Mouse (Mus musculus): ENCODE results near the gene Trip6. TPM values are rescaled to one million over a fixed set of nuclear protein-coding genes. Genes with fewer than 3 reads are reported as not detected.

The Trip6 gene
- total RNA-seq, 2 experiments from 2014 or later: 5.4 to 6.2 TPM

DNA sequence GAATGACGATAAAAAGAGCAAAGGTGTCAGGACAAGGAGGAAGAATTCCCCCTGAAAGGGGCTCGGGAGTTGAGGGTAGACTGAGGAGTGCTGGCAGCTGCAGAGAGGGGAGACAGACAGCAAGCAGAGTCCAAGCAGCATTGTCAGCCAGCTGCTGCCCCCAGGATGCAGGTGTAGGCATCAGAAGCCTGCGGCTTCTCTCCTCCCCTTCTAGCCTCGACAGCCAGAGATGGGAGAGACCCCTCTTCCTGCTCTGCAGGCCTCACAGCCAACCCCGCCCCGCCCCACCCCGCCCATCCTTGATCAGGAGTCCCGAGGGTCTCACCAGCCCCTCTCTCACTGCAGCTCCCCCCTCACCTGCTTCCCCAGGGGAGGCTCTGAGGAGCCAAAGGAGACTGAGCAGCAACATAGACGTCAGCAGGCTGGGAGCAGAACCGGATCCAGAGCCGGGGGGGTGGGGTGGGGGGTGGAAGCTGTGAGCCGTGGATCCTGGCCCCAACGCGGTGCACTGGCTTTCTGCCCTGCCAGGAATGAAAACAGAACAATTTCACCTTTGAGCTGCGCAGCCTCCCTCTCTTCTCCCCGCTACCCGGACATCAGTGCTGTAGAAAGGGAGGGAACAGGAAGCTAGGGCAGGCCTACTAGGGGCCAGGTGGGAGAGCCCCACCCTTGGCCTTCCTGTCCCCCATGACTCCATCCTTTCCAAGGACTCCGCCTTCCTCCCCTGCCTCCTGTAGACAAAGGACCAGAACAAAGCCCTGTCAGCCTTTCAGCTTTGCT is 45.9 kb downstream of the Trip6 start:
- DNase-seq (ENCODE audit: low spot score in 2 of 2): no peak

DNA sequence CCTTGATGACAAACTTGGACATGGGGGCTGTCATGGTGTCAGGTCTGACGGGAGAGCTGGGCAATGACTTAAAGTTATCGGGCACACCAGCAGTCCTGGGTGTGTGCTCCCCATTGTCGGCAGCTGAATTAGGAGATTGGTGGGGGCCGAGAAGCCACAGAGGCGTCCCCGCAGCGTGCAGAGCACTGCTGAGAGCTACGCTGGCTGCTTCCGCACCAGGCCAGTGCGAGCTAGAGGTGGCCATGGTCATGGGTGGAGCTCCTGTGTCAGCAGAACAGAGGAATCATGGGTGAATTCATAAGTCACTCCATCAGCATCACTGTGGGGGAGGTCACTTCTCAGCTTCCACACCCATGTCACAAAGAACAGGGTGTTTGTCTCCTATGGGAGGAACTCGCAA is 49.4 kb downstream of the Trip6 start:
- DNase-seq (ENCODE audit: low spot score in 2 of 2): no peak

DNA sequence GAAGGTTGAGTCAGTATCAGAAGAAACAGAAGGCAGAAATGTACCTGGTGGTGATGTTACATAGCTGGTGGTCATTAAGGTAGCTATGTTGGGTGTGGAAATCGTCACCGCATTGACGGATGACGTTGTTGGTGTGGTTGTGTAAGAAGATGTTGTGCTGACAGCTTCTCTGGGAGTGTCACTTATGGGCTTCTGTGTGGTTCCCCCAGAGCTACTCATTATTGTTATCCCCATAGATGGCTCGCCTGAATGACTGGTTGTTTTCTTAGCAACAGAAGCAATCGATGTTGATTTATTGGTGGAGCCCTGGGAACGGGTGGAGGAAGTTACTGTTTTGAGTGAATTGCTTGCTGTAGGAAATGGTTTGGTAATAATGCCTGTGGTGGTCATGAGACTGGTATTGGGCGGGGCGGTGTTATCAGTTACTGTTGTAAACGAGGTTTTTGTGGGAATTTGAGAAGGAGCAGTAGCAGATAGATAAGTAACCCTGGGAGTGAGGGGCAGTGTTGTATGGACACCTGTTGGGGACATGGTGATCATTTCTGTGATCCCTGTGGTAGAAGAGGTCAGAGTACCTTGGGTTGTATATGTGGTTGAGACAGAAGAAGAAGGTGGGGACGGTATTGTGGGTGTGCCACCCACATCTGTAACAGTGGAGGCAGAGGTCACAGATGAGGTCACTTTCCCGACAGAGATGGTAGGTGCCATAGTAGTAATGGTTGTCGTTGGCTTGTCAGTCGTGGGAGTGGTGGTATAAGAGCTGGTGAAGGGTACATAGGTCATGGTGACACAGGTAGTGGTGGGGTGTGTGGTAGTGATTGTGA is 50.1 kb downstream of the Trip6 start:
- no peak for DNase-seq (ENCODE audit: low spot score in 2 of 2)

Small RNAs within 50 kb of the gene (microRNA-seq; reads per million reads assigned to microRNA genes)
- gene Mir7036 (0.49 to 1.2 reads per million in 2 experiments), gene Mir8116 (0 reads per million in 2 experiments)

Other genes starting within 250 kb of the Trip6 start
- gene Serpine1, start 242.1 kb downstream of the Trip6 start, total RNA-seq (2021): under 1 TPM; 0.40 to 0.94 TPM
- 1 to 10 TPM; 5.9 to 6.0 TPM for gene Trim56, start 198.2 kb downstream of the Trip6 start, total RNA-seq (2021)
- gene Muc3, start 165.1 kb downstream of the Trip6 start, total RNA-seq (2021): not detected
- 1 to 10 TPM; 3.8 to 4.0 TPM for gene Muc3a, start 102.0 kb downstream of the Trip6 start, total RNA-seq (2021)
- 10 to 100 TPM; 55.3 to 56.2 TPM for gene Ache, start 26.9 kb downstream of the Trip6 start, total RNA-seq (2021)
- 10 to 100 TPM; 10.9 to 11.7 TPM for gene Ufsp1, start 19.8 kb downstream of the Trip6 start, total RNA-seq (2021)
- gene Srrt, start 6.7 kb downstream of the Trip6 start, total RNA-seq (2021): 100 to 1,000 TPM; 202 to 234 TPM
- gene Slc12a9, start 19.2 kb upstream of the Trip6 start, total RNA-seq (2021): 10 to 100 TPM; 21.6 to 23.7 TPM
- gene Ephb4, start 35.7 kb upstream of the Trip6 start, total RNA-seq (2021): 1 to 10 TPM; 4.5 to 4.7 TPM
- under 1 TPM; 0.15 to 0.33 TPM for gene Zan, start 162.7 kb upstream of the Trip6 start, total RNA-seq (2021)
- 10 to 100 TPM; 33.2 to 34.6 TPM for gene Pop7, start 188.1 kb upstream of the Trip6 start, total RNA-seq (2021)
- 10 to 100 TPM; 64.1 to 65.4 TPM for gene Gigyf1, start 204.1 kb upstream of the Trip6 start, total RNA-seq (2021)
- not detected for gene Epo, start 218.8 kb upstream of the Trip6 start, total RNA-seq (2021)
- 100 to 1,000 TPM; 573 to 580 TPM for gene Gnb2, start 219.1 kb upstream of the Trip6 start, total RNA-seq (2021)
- gene Actl6b, start 239.1 kb upstream of the Trip6 start, total RNA-seq (2021): 100 to 1,000 TPM; 118 to 136 TPM